Mouse (Mus musculus) limb, embryonic 10.5 days (tissue): ENCODE data around the gene Cop1. TPM values are rescaled to one million over a fixed set of nuclear protein-coding genes. Genes with fewer than 3 reads are reported as not detected.

Experiments
- DNase-seq: peaks from one replicate; pipeline ENCODE4 v3.0.0-alpha.2; 2017; ENCODE audit warnings: low spot score
- H3K27ac ChIP-seq: fragments of 300-500 bp; sonication (generic); 2 replicates; pipeline ENCODE4 v1.5.1; 2016; ENCODE audit warnings: mild to moderate bottlenecking
- H3K27me3 ChIP-seq: fragments of 300-500 bp; sonication (generic); 2 replicates; pipeline ENCODE4 v1.6.1; 2016; ENCODE audit warnings: low read depth, mild to moderate bottlenecking; ENCODE audit not compliant: poor library complexity, severe bottlenecking
- H3K36me3 ChIP-seq: fragments of 300-500 bp; sonication (generic); 2 replicates; pipeline ENCODE4 v1.6.1; 2016; ENCODE audit warnings: mild to moderate bottlenecking, moderate library complexity
- H3K4me1 ChIP-seq: fragments of 300-500 bp; sonication (generic); 2 replicates; pipeline ENCODE4 v1.6.1; 2016
- H3K4me3 ChIP-seq: fragments of 300-500 bp; sonication (generic); 2 replicates; pipeline ENCODE4 v1.5.1; 2016; ENCODE audit warnings: mild to moderate bottlenecking, moderate library complexity
- H3K9me3 ChIP-seq: fragments of 300-500 bp; sonication (generic); replicated peaks from 2 replicates; pipeline ENCODE4 v1.6.1; 2016; ENCODE audit warnings: mild to moderate bottlenecking
- WGBS: fragments of 180-500 bp; shearing (Covaris S2); methylation state at CpG from one replicate; pipeline ENCODE4 v1.1.7; 2016; 5-methylcytosine and 5-hydroxymethylcytosine counted together
- microRNA-seq: library from miRNA; unstranded; fragments of <30 nt; microRNA quantifications from one replicate; pipeline ENCODE4, GENCODE M21; 2017
- polyA plus RNA-seq: library from polyadenylated mRNA; unstranded; fragments of >200 nt; fragmentation: Nextera tagmentation; extraction: Ambion mirVana; gene quantifications from 2 replicates; pipeline ENCODE4 v1.2.1, GENCODE M21; 2016

The Cop1 gene
- polyA plus RNA-seq, 1 experiment from 2014 or later, result 69.8 TPM

GRCm38 (mm10) chr1:159393070-159393699 lies 161.1 kb downstream of the Cop1 start:
- 23% methylated on average over 6 of the region's 6 CpGs for WGBS
- H3K27me3 ChIP-seq, result no peaks in the 10 kb centered on the region
- H3K4me1 ChIP-seq, result peaks cover 17% of the 10 kb centered on the region
- DNase-seq, result peak; percentile 37
- peak overlapping the region; percentile 64 for H3K27ac ChIP-seq
- no peak overlapping the region for H3K4me3 ChIP-seq
- no peaks in the 10 kb centered on the region for H3K36me3 ChIP-seq
- H3K9me3 ChIP-seq, result no peaks in the 10 kb centered on the region

GRCm38 (mm10) chr1:159393931-159394330 lies 161.8 kb downstream of the Cop1 start:
- 55% methylated on average over 1 of the region's 1 CpGs for WGBS
- H3K27ac ChIP-seq, result no peak overlapping the region
- H3K36me3 ChIP-seq, result no peaks in the 10 kb centered on the region
- no peak for DNase-seq
- H3K9me3 ChIP-seq, result no peaks in the 10 kb centered on the region
- no peak overlapping the region for H3K4me3 ChIP-seq
- H3K4me1 ChIP-seq, result peaks cover 17% of the 10 kb centered on the region
- H3K27me3 ChIP-seq, result no peaks in the 10 kb centered on the region

- H3K4me3 ChIP-seq, result no peak overlapping the region; the same call in 1 of the 2 replicates
- H3K27ac ChIP-seq, result no peak overlapping the region
- H3K4me1 ChIP-seq, result peaks cover 17% of the 10 kb centered on the region
- DNase-seq, result peak; percentile 80
- H3K36me3 ChIP-seq, result no peaks in the 10 kb centered on the region
- no peaks in the 10 kb centered on the region for H3K27me3 ChIP-seq
- WGBS, result 7% methylated on average over 9 of the region's 9 CpGs
- no peaks in the 10 kb centered on the region for H3K9me3 ChIP-seq
Measured at GRCm38 (mm10) chr1:159396515-159396914, 164.4 kb downstream of the Cop1 start.

Small RNA genes lying within 50 kb of the gene (microRNA-seq; reads per million reads assigned to microRNA genes)
- gene Mir1843b, result 10.6 reads per million, percentile 19 among the genes with 10 or more reads in this experiment
